Comparison of ENCODE assay signal across 21 mouse cellular contexts in the genomic region with DNA sequence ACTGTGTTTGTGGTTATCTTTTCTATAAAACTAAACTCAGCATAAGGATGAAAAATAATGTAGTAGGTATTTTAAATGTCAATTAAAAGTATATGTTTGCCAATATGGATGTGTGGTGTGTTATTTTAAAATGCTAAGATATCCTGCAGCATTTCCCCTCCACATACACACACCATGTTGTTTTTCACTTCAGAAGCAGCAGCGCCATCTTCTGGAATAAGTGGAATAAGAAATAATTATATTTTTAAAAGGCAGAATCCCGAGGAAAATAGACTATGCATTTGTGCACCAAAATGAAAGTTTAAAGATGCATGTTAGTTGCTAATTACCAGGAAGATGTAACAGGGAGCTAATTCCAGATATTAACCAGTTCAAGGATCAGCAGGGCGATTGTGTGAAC. TPM values are rescaled to one million over a fixed set of nuclear protein-coding genes. Genes with fewer than 3 reads are reported as not detected.
A peak's percentile ranks its signal among the peaks of the same experiment; 100 is the strongest.
DNase-seq lines count a peak whose midpoint lies in the region; ATAC-seq and TF ChIP-seq lines count a peak whose summit lies in the region.
"Had no signal": no experiment of that assay in that cellular context is flagged by ENCODE, and none has a peak within 500 bp of the region (broad histone marks: within the 10 kb centered on the region; RNA-seq: fewer than 3 reads in every experiment).

No protein-coding gene starts in this region.

- peak; percentile 57 for DNase-seq in forebrain, postnatal 0 days
- DNase-seq in left cerebral cortex, postnatal 14 days (ENCODE audit: low spot score in 2 of 2), result peak; percentile 4 to 18
- no peak for DNase-seq in left cerebral cortex, postnatal 10 days (ENCODE audit: extremely low spot score in 1 of 2, low spot score in 2 of 2)
- DNase-seq in brain, adult 2 months (ENCODE audit: low read depth, low spot score), result peak; percentile 12
- DNase-seq in retina, embryonic 14.5 days (ENCODE audit: low spot score), result peak; percentile 11
- DNase-seq: adrenal gland, postnatal 10 days; gastrocnemius, postnatal 25 days; heart, postnatal 14 days; liver, embryonic 13.5 days; lung, postnatal 14 days; thymus, adult 2 months had no signal

- H3K27ac ChIP-seq in forebrain, postnatal 0 days (ENCODE audit: low read depth, low read length), result no peak overlapping the region
- no peak overlapping the region for H3K27ac ChIP-seq in forebrain, embryonic 15.5 days (replicated peaks)
- H3K27ac ChIP-seq: kidney, embryonic 15.5 days; liver, embryonic 13.5 days; midbrain, embryonic 12.5 days had no signal

- H3K36me3 ChIP-seq in forebrain, postnatal 0 days (ENCODE audit: insufficient read depth), result no peaks in the 10 kb centered on the region
- H3K36me3 ChIP-seq in forebrain, embryonic 15.5 days, result no peaks in the 10 kb centered on the region
- H3K36me3 ChIP-seq: kidney, embryonic 15.5 days; liver, embryonic 13.5 days; midbrain, embryonic 12.5 days had no signal

- WGBS in forebrain, postnatal 0 days, result 28% methylated on average over 3 of the region's 3 CpGs
- 25% methylated on average over 3 of the region's 3 CpGs for WGBS in forebrain, embryonic 15.5 days

- H3K9ac ChIP-seq in forebrain, postnatal 0 days, result no peak overlapping the region
- H3K9ac ChIP-seq in forebrain, embryonic 15.5 days (replicated peaks), result no peak overlapping the region
- H3K9ac ChIP-seq: kidney, embryonic 15.5 days; liver, embryonic 13.5 days; midbrain, embryonic 12.5 days had no signal

- peak; percentile 34; the same call in 1 of the 2 replicates for ATAC-seq in forebrain, postnatal 0 days
- ATAC-seq in forebrain, embryonic 15.5 days (replicated peaks), result no peak
- no peak for ATAC-seq in megakaryocyte, adult 5-6 weeks (ENCODE audit: poor library complexity, severe bottlenecking)

- no peak overlapping the region for H3K4me3 ChIP-seq in forebrain, postnatal 0 days (ENCODE audit: low read depth, low read length)
- H3K4me3 ChIP-seq in forebrain, embryonic 15.5 days, result no peak overlapping the region
- H3K4me3 ChIP-seq: erythroblast, embryonic 14.5 days; kidney, embryonic 15.5 days; liver, embryonic 13.5 days; midbrain, embryonic 12.5 days had no signal

- H3K4me1 ChIP-seq in forebrain, postnatal 0 days (ENCODE audit: insufficient read depth), result no peaks in the 10 kb centered on the region
- no peaks in the 10 kb centered on the region for H3K4me1 ChIP-seq in forebrain, embryonic 15.5 days
- H3K4me1 ChIP-seq: kidney, embryonic 15.5 days; liver, embryonic 13.5 days; midbrain, embryonic 12.5 days had no signal

- TF ChIP-seq CTCF in forebrain, postnatal 0 days (IDR thresholded peaks at IDR 0.05; ENCODE audit: low read depth), result peak; percentile 46

- no peaks in the 10 kb centered on the region for H3K27me3 ChIP-seq in forebrain, postnatal 0 days (ENCODE audit: insufficient read depth, low read length)
- no peaks in the 10 kb centered on the region for H3K27me3 ChIP-seq in forebrain, embryonic 15.5 days
- H3K27me3 ChIP-seq: kidney, embryonic 15.5 days; liver, embryonic 13.5 days; midbrain, embryonic 12.5 days had no signal

- H3K9me3 ChIP-seq in forebrain, postnatal 0 days (ENCODE audit: low read length), result no peaks in the 10 kb centered on the region
- no peaks in the 10 kb centered on the region for H3K9me3 ChIP-seq in forebrain, embryonic 15.5 days
- H3K9me3 ChIP-seq: kidney, embryonic 15.5 days; liver, embryonic 13.5 days; midbrain, embryonic 12.5 days had no signal

- intact Hi-C loops in left cerebral cortex, postnatal 14 days (cut with DNase I), result no loop called here
- intact Hi-C loops in left cerebral cortex, postnatal 10 days (cut with DNase I), result no loop called here

- no peak overlapping the region for H3K4me2 ChIP-seq in forebrain, postnatal 0 days (ENCODE audit: low read depth)
- no peak overlapping the region for H3K4me2 ChIP-seq in forebrain, embryonic 15.5 days (replicated peaks)
- H3K4me2 ChIP-seq: kidney, embryonic 15.5 days; liver, embryonic 13.5 days; midbrain, embryonic 12.5 days had no signal

RNA-seq across cellular contexts. Expression of a gene that starts 29.3 kb away (rescaled TPM):
- total RNA-seq in forebrain, postnatal 0 days (2014; rRNA removed), result not detected in 2 replicates
- polyA plus RNA-seq in forebrain, postnatal 0 days (2015; fragmentation: Nextera tagmentation; extraction: Ambion mirVana), result not detected in 2 replicates
- polyA plus RNA-seq in forebrain, embryonic 15.5 days (2015; fragmentation: Nextera tagmentation; extraction: Ambion mirVana), result not detected in 2 replicates
- not detected for total RNA-seq in left cerebral cortex, postnatal 14 days (2021)
- total RNA-seq in left cerebral cortex, postnatal 10 days (2021), result not detected
- not detected in 2 replicates for total RNA-seq in megakaryocyte, adult 5-6 weeks (2015)
- not detected in 2 replicates for total RNA-seq in megakaryocyte, adult 5-6 weeks (2017)
- total RNA-seq: adrenal gland, postnatal 10 days; common myeloid progenitor, adult 5-6 weeks; gastrocnemius, postnatal 25 days; heart, postnatal 14 days; layer of hippocampus, postnatal 14 days had no signal
- polyA plus RNA-seq: erythroblast, embryonic 14.5 days; frontal cortex, adult 2 months; intestine, embryonic 14.5 days; kidney, embryonic 15.5 days; limb, embryonic 11.5 days; liver, embryonic 13.5 days; midbrain, embryonic 12.5 days; thymus, adult 2 months had no signal

Comparison
In these comparisons a context has a peak if more than half of its experiments do, and no peak if none do; other contexts are left out.
1. DNase-seq: peak in forebrain, postnatal 0 days (single experiment), left cerebral cortex, postnatal 14 days (2 of 2), brain, adult 2 months (single experiment) and retina, embryonic 14.5 days (single experiment); none in left cerebral cortex, postnatal 10 days (0 of 2).